Mouse (Mus musculus) stomach, embryonic 14.5 days (tissue): Measurements from ENCODE around the gene Ch25h. TPM values are rescaled to one million over a fixed set of nuclear protein-coding genes. Genes with fewer than 3 reads are reported as not detected.
A peak's percentile ranks its signal among the peaks of the same experiment; 100 is the strongest.

Experiments
- ATAC-seq: fragments of 200-750 bp; cut with Nextera tagmentation; 2 replicates; pipeline ENCODE4 v1.8.0; 2017; ENCODE audit warnings: low read depth, moderate TSS enrichment; ENCODE audit not compliant: insufficient number of reproducible peaks, insufficient read depth, low FRiP score
- H3K27ac ChIP-seq: fragments of 300-500 bp; sonication (generic); 2 replicates; pipeline ENCODE4 v1.5.1; 2014; ENCODE audit warnings: mild to moderate bottlenecking, low read length, moderate library complexity, mixed read lengths
- H3K27me3 ChIP-seq: fragments of 300-500 bp; sonication (generic); 2 replicates; pipeline ENCODE4 v1.6.1; 2014; ENCODE audit warnings: low read length, control low read depth, mixed read lengths; ENCODE audit not compliant: control insufficient read depth, insufficient read depth
- H3K36me3 ChIP-seq: fragments of 300-500 bp; sonication (generic); 2 replicates; pipeline ENCODE4 v1.6.1; 2014; ENCODE audit warnings: mild to moderate bottlenecking, control low read depth, low read length, moderate library complexity, mixed read lengths; ENCODE audit not compliant: control insufficient read depth, insufficient read depth
- H3K4me1 ChIP-seq: fragments of 300-500 bp; sonication (generic); 2 replicates; pipeline ENCODE4 v1.6.1; 2014; ENCODE audit warnings: low read length, control low read depth, mixed read lengths; ENCODE audit not compliant: control insufficient read depth, insufficient read depth
- H3K4me2 ChIP-seq: fragments of 300-500 bp; sonication (generic); replicated peaks from 2 replicates; pipeline ENCODE4 v1.6.1; 2014; ENCODE audit warnings: low read depth, low read length, control low read depth
- H3K4me3 ChIP-seq: fragments of 300-500 bp; sonication (generic); 2 replicates; pipeline ENCODE4 v1.5.1; 2014; ENCODE audit warnings: low read depth, low read length, control low read depth
- H3K9ac ChIP-seq: fragments of 300-500 bp; sonication (generic); replicated peaks from 2 replicates; pipeline ENCODE4 v1.6.1; 2014; ENCODE audit warnings: low read depth, mild to moderate bottlenecking, control low read depth, low read length, moderate library complexity, mixed read lengths
- H3K9me3 ChIP-seq: fragments of 300-500 bp; sonication (generic); 2 replicates; pipeline ENCODE4 v1.6.1; 2016; ENCODE audit warnings: low read depth, low read length, control low read depth; ENCODE audit not compliant: control insufficient read depth
- WGBS: fragments of 180-500 bp; shearing (Covaris S2); extraction: QIAGEN DNeasy Blood & Tissue Kit; methylation state at CpG from one replicate; pipeline ENCODE4 v1.1.7; 2014; 5-methylcytosine and 5-hydroxymethylcytosine counted together
- polyA plus RNA-seq: library from polyadenylated mRNA; unstranded; fragments of >200 nt; fragmentation: Nextera tagmentation; extraction: Ambion mirVana; gene quantifications from 2 replicates; pipeline ENCODE4 v1.2.1, GENCODE M21; 2014

The Ch25h gene
- polyA plus RNA-seq, 1 experiment from 2014 or later, result 1.7 TPM

GRCm38 (mm10) chr19:34461451-34462019 is 13.4 kb downstream of the Ch25h start:
- Histone ChIP-seq H3K27ac (no peak overlapping the region), H3K4me2 (no peak overlapping the region), H3K4me3 (no peak overlapping the region), H3K27me3 (no peaks in the 10 kb centered on the region), H3K9ac (no peak overlapping the region), H3K4me1 (no peaks in the 10 kb centered on the region), H3K9me3 (no peaks in the 10 kb centered on the region), H3K36me3 (no peaks in the 10 kb centered on the region)
- WGBS, result 79% methylated on average over 1 of the region's 1 CpGs
- ATAC-seq, result no peak

GRCm38 (mm10) chr19:34450784-34451370 is 24.1 kb downstream of the Ch25h start:
- no peak for ATAC-seq
- H3K27me3 ChIP-seq, result no peaks in the 10 kb centered on the region
- no peaks in the 10 kb centered on the region for H3K4me1 ChIP-seq
- H3K36me3 ChIP-seq, result no peaks in the 10 kb centered on the region
- 38% methylated on average over 1 of the region's 1 CpGs for WGBS
- no peak overlapping the region for H3K4me3 ChIP-seq
- H3K9me3 ChIP-seq, result no peaks in the 10 kb centered on the region
- H3K9ac ChIP-seq, result no peak overlapping the region
- no peak overlapping the region for H3K27ac ChIP-seq
- no peak overlapping the region for H3K4me2 ChIP-seq

- H3K4me3 ChIP-seq, result no peak overlapping the region
- no peaks in the 10 kb centered on the region for H3K4me1 ChIP-seq
- WGBS, result 53% methylated on average over 1 of the region's 1 CpGs
- H3K27me3 ChIP-seq, result no peaks in the 10 kb centered on the region
- H3K27ac ChIP-seq, result no peak overlapping the region
- ATAC-seq, result no peak
- no peaks in the 10 kb centered on the region for H3K9me3 ChIP-seq
- no peak overlapping the region for H3K4me2 ChIP-seq
- no peak overlapping the region for H3K9ac ChIP-seq
- no peaks in the 10 kb centered on the region for H3K36me3 ChIP-seq
Observed at GRCm38 (mm10) chr19:34448851-34449250, 26.1 kb downstream of the Ch25h start.

- WGBS, result 53% methylated on average over 4 of the region's 4 CpGs
- Histone ChIP-seq H3K9me3 (no peaks in the 10 kb centered on the region), H3K9ac (no peak overlapping the region), H3K4me2 (0 out of 2 replicates have a peak overlapping the region, but pooled peaks have one; percentile 20), H3K27ac (peak overlapping the region; percentile 44; the same call in 1 of the 2 replicates), H3K36me3 (no peaks in the 10 kb centered on the region), H3K4me1 (no peaks in the 10 kb centered on the region), H3K4me3 (no peak overlapping the region), H3K27me3 (no peaks in the 10 kb centered on the region)
- ATAC-seq, result no peak
Observed at GRCm38 (mm10) chr19:34445410-34446012, 29.5 kb downstream of the Ch25h start.

- Histone ChIP-seq H3K4me3 (no peak overlapping the region), H3K4me2 (no peak overlapping the region), H3K9ac (no peak overlapping the region), H3K9me3 (no peaks in the 10 kb centered on the region), H3K27me3 (no peaks in the 10 kb centered on the region), H3K4me1 (no peaks in the 10 kb centered on the region), H3K27ac (no peak overlapping the region), H3K36me3 (no peaks in the 10 kb centered on the region)
- WGBS, result 73% methylated on average over 3 of the region's 3 CpGs
- ATAC-seq, result no peak
Observed at GRCm38 (mm10) chr19:34444785-34445184, 30.2 kb downstream of the Ch25h start.

- Histone ChIP-seq H3K36me3 (no peaks in the 10 kb centered on the region), H3K27me3 (no peaks in the 10 kb centered on the region), H3K9ac (no peak overlapping the region), H3K4me2 (no peak overlapping the region), H3K4me1 (no peaks in the 10 kb centered on the region), H3K27ac (no peak overlapping the region), H3K4me3 (no peak overlapping the region), H3K9me3 (no peaks in the 10 kb centered on the region)
- 62% methylated on average over 2 of the region's 2 CpGs for WGBS
- no peak for ATAC-seq
Observed at GRCm38 (mm10) chr19:34441979-34442378, 33.0 kb downstream of the Ch25h start.

- H3K27ac ChIP-seq, result no peak overlapping the region
- no peaks in the 10 kb centered on the region for H3K9me3 ChIP-seq
Observed at GRCm38 (mm10) chr19:34435197-34435611, 39.8 kb downstream of the Ch25h start.

GRCm38 (mm10) chr19:34431314-34431713 is 43.6 kb downstream of the Ch25h start:
- Histone ChIP-seq H3K4me1 (no peaks in the 10 kb centered on the region), H3K36me3 (no peaks in the 10 kb centered on the region), H3K4me2 (no peak overlapping the region), H3K27ac (no peak overlapping the region), H3K27me3 (no peaks in the 10 kb centered on the region), H3K9ac (no peak overlapping the region), H3K4me3 (no peak overlapping the region), H3K9me3 (no peaks in the 10 kb centered on the region)
- 89% methylated on average over 3 of the region's 3 CpGs for WGBS
- ATAC-seq, result no peak

More at GRCm38 (mm10) chr19:34435197-34435611, 39.8 kb downstream of the Ch25h start:
- ATAC-seq, result no peak
- Histone ChIP-seq H3K27me3 (no peaks in the 10 kb centered on the region), H3K4me2 (no peak overlapping the region), H3K4me3 (no peak overlapping the region), H3K36me3 (no peaks in the 10 kb centered on the region), H3K9ac (no peak overlapping the region), H3K4me1 (no peaks in the 10 kb centered on the region)
- 53% methylated on average over 5 of the region's 5 CpGs for WGBS
